Mouse (Mus musculus) R1 (cell line): ENCODE results near the gene Gm42688.

Experiments used
- DNase-seq: peaks from one replicate; pipeline ENCODE4 v3.0.0-alpha.2; 2018; ENCODE audit warnings: low read depth, low spot score

The Gm42688 gene

DNA sequence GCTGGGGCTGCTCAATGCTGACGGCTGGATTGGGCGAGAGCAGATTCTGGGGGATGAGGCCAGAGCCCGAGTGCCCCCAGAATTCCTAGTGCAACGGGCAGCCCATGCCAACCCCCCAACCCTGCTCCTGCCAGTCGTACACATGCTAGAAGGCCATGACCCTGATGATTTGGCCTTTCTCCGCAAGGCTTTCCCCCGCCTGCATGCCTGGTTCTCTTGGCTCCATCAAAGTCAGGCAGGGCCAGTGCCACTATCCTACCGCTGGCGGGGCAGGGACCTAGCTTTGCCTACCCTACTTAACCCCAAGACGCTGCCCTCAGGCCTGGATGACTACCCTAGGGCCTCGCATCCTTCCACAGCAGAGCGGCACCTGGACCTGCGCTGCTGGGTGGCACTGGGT, 16.2 kb downstream of the Gm42688 start:
- no peak for DNase-seq

DNA sequence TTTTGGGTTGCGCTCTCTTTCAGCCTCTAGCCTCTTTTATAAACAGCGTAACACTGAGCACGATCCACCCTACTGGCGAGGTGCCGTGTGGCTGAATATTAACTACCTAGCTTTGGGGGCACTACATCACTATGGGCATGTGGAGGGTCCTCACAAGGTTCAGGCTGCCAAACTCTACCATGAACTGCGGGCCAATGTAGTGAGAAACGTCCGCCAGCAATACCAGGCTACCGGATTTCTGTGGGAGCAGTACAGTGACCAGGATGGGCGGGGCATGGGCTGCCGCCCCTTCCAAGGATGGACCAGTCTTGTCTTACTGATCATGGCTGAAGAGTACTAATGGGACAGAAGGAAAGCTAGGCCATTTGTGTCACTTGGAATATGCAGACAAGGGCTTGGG, 17.0 kb downstream of the Gm42688 start:
- DNase-seq: no peak

DNA sequence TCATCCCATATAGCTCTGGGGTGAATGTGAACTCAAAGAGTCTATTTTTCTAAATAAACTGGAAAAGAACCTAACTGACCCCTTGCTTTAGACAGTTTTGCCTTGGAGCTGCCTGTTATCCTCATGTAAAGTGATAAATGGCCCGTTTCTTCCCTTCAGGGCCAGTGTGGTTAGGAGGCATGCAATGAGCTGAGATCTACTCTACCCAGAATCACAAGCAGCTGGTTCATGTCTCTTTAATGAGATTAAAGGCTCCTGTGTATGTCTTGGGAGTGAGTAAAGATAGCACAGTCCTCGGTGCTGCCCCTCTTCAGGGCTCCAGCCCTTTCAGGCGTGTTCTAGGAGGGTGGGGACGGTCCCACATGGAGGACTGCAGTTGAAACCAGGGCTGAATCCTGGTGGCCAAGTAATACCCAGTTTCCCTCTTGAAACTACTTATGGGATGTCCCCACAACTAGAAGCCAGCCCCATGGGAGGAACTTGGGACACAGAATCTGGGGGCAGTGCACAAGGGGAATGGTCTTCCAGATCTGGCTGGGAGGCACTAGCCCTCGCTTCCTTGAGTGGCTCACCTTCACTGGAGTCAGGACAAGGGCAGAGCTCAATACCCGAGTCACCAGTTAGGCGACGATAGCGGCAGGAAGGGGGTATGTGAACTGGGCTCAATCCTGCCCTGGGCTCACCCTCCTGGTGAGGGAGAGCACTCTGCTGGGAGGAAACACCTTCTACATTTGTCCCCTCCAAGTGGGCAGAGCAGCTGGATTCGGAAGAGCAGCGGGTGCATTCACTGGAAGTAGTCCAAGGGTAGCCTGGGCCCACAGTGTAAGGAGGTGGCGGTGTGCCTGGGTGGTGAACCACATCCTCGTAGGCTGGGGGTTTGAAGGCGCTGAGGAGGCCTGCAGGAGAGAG, 17.7 kb downstream of the Gm42688 start:
- no peak for DNase-seq

GRCm38 (mm10) chr6:83119734-83120051, 18.3 kb downstream of the Gm42688 start:
- no peak for DNase-seq

GRCm38 (mm10) chr6:83120930-83121862, 19.8 kb downstream of the Gm42688 start, which contains the start of gene Wbp1:
Gene Wbp1 (minus strand): TSS chr6:83121559.
- DNase-seq: peak; percentile 100

- no peak for DNase-seq
Measured at GRCm38 (mm10) chr6:83121863-83122710, 20.7 kb downstream of the Gm42688 start.

GRCm38 (mm10) chr6:83122961-83123360, 21.5 kb downstream of the Gm42688 start:
- DNase-seq: no peak

GRCm38 (mm10) chr6:83124851-83125312, 23.5 kb downstream of the Gm42688 start:
- DNase-seq: peak; percentile 97

DNA sequence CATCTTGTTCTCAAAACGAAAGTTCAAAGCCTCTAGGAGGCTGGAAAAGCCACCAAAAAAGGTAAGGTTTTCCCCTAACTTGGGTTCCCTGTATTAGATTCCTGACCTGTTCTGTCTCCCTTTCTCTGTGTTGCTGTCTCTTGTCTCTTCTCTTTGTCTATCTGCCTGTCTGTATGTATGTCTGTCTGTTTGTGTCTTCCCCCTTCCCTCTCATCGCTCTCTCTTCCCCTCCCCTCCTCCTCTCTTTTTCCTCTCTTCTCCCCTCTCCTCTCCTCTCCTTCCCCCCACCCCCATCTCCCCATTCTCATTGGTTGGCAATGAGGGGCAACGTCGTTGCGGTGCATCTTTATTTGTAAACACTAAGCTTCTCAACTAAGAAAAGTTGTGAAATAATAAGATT, 23.9 kb downstream of the Gm42688 start, which contains the start of gene Ino80b:
TSS of gene Ino80b (minus strand) at position 101 of the 400 bp plus-strand sequence.
- DNase-seq: no peak

GRCm38 (mm10) chr6:83127419-83127818, 26.0 kb downstream of the Gm42688 start:
- peak; percentile 53 for DNase-seq

DNA sequence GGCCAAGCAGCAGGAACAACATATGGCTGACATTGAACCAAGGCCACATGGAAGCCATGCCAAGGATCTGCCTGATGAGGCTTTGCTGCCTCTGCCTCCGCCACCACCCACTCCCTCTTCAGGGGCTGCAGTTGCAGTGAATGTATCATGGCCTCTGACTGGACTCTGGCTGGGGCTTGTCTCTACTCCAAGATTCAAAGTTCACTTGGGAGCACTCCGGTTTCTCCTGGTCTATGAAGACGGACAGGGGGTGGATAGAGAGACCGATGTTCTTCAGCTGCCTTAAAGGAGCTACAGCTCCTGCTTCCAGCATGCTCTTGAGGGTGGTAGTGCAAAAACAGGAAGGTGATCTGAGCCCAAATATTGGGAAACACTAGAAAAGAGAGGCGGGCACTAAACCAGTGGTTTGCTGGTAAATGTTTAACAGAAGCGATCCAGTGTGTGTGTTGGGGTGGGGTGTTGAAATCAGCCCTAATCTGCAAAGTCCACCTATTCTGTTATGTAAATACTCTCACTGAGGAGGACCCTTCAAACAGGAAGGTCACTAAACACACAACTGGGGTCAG, 30.1 kb downstream of the Gm42688 start:
- no peak for DNase-seq

DNA sequence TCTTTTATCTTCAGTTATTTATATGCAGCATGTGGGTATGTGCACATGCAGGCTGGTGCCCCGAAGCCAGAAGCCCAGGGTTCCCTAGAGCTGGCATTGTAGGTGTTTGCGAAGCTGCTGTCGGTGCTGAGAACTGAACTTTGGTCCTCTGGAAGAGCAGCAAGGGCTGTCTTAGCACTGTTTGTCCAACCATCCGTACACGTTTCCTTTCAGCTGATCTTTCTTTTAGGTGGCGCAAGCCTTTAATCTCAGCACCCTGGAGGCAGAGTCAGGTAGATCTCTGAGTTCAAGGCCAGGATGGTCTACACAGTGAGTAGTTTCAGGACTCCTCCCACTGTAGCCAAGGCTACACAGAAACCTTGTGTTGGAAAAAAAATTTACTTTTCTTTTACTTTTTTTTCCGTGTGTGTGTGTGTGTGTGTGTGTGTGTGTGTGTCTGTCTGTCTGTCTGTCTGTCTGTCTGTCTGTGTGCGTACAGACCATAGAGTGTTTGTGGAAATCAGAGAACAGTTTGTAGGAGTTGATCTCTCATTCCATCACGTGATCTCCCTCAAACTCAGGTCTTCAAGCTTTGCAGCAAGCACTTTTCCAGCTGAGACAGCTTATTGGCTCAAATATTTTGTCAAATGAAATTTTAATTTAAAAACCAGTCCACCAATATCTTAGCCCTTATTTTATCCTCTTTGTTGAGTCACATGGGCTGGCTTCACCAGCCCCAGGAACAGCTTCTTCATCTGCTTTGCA, 30.9 kb downstream of the Gm42688 start:
- DNase-seq: no peak

DNA sequence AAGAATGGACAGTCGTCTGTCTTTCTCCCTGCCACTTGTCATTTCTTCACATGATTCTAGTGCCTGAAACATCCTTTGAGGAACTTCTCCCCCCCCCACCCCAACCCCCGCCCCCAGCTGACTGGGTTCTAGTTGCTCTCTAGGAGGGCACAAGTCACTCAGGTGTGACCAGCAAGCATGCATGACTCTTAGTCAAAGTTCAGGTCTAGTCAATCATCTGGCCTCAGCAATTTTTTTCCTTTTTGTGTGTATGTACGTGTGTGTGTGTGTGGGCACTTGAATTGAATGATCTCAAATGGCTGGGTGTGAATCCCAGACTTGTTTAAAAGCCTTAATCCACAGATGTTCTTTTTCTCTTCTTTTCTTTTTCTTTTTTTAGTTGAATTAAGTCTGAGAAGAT, 32.8 kb downstream of the Gm42688 start:
- DNase-seq: no peak

DNA sequence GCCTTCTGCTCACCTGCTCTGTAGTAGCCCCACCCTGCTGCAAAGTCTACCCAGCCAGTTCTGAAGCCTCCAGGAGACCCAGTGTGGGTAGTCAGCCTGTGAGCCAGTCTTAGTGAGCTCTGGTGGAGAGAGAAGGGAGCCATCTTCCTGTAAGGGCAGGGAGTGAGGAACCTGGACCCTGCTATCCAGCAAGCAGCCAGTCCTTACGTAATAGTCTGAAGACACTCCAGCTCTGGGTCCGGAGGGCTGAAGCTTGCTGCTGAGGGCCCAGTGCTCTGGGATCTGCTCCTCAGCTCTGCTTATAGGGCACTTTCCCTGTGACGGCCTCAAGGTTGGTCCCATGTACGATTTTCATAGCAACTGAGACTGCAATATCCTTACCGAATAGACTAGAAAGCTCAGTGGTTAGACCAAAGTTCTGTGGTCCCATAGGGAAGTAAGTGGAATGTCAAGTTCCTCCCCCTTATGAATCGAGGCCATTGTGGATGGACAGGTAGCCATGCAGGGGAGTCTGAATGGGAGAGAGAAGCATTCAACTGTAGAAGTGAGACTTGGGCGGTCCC, 33.6 kb downstream of the Gm42688 start, which contains the start of gene Rtkn:
TSS of gene Rtkn (plus strand) at position 513 of the 563 bp plus-strand sequence.
- DNase-seq: no peak

DNA sequence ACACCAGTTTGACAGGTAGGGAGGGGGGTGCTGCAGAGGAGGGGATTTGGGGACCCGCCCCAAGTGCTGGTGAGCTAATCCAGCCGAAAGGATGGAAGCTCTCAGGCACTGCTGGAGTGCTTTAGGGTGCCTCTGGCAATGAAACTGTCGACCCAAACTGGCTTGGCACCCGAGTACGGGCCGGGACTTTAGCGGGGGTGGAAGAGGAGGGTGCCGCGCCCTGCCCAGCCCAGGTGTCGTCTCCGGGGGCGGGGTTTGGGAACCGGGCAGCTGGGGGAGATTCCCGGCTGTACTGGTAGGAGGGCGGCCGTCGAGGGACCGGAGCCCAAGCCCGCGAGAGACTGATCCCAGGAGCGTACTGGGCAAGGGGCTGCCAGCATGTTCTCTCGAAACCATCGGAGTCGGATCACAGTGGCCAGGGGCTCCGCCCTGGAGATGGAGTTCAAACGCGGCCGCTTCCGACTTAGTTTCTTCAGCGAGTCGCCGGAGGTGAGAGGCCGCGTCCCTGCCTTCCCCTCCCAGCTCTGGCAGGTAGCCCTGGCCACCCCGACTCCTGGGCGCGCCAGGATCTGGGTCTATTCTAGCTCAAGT, 34.2 kb downstream of the Gm42688 start:
- no peak for DNase-seq

DNA sequence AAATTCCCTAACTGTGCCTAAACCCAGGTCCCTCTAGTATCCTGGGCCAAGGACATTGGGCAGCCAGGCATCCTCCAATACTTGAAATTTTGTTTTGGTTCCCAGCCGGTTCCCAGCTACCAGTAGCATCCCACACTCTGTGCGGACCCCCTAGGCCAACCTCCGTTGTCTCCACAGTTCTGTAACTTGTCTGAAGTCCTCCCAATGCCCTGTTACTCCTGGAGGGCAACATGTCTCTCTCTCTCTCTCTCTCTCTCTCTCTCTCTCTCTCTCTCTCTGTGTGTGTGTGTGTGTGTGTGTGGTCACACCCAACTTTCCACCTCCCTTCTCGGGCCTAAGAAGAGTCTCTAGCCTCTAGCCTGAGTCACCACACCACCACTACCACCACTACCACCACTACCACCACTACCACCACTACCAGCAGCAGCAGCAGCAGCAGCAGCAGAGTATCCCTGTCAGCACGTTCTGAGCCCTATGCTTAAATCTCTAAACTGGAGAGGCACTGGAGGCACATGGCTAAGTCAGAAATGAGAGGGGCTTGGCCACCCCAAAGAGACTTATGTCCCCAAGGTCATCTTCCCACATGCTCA, 35.0 kb downstream of the Gm42688 start:
- no peak for DNase-seq

DNA sequence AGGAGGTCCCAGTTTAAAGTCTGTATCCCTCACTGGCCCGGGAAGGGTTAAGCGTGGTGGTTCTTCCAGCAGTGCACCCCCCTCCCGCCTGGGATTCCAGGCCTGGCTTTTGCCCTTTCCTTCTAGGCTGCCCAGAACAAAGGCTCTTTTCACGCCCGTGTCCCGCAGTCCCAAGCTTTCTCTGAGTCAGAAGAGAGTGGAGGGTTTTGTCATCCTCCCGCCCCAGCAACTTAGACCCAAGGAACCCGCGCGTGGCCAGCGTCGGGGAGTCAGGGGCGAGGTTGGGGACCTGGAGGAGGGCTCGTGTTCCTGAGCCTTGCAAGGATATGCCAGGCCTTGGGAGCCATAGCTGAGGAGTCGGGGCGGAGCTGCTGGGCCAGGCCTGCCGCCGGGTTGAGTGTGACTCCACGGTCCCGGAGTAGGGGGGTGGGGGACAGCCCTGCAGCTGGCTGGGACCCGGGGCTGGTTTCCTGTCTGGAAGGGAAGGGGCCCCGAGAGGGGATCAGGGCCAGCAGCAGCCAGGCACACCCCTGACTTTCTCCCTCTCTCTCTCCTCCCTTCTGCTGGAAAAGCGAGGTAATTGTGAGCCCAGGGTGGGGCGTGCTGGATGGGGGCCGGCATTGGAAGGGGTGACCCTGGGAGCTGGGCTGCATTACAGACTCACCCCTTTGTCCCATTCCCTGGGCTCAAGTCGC, 35.6 kb downstream of the Gm42688 start:
- DNase-seq: peak; percentile 56

DNA sequence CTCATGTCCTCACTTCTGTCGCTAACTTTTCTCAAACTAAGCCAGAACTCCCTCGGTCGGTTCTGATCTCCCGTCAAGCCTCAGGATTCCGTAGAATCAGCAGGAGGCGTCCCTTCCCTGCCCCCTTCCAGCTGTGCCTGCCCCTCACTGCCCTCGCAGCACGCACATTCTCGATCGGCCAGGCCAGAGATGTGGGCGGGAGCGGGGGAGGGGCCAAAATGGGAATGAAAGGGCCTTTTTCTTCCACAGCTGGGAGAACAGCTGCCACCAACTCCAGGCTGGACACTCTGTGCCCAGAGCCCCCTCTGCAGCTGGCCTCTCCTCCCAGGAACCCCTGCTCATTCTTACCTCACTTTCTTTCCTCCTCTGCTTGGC, 36.1 kb downstream of the Gm42688 start:
- peak; percentile 54 for DNase-seq
